Mouse (Mus musculus) left cerebral cortex, adult 6 months (tissue): Measurements from ENCODE around the gene Vmn1r226. TPM values are rescaled to one million over a fixed set of nuclear protein-coding genes. Genes with fewer than 3 reads are reported as not detected.

Experiments used
- long read RNA-seq, 2 experiments: library from polyadenylated mRNA; unstranded; transcript quantifications; one replicate each; pipeline ENCODE4 v2.0.0; 2019 to 2020
- polyA plus RNA-seq: library from polyadenylated mRNA; unstranded; fragments of <200 nt; fragmentation: Nextera tagmentation; gene quantifications from 2 replicates; pipeline ENCODE4 v1.2.3, GENCODE M21; 2021

Gene Vmn1r226
- polyA plus RNA-seq, result not detected in 2 replicates
- long read RNA-seq, experiment 1, result 0 reads
- long read RNA-seq, experiment 2, result 0 reads

DNA sequence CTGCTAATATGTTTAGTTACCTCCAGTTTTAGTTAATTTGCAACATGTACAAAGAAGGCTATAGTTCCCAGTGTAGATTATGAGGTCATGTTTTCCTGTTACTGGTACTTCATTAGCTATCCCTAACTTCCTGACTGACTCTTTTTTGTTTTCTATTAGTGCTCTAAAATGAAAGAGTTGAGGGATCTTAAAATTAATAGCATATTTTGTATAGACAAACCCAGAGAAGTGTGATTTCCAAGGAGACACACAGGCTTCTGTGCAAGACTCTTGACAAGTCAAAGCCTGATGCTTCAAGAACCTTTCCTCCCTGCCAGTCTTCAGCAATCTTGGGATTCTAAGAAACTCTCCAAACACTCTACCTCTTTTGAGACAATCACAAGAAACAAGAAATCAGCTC lies at the start of gene Vmn1r226:
Gene Vmn1r226 (plus strand): TSS at position 301 of the 400 bp plus-strand sequence.

GRCm38 (mm10) chr17:20729543-20729942 lies 46.9 kb downstream of the Vmn1r226 start, which contains the start of gene Vmn1r227:
Gene Vmn1r227 (plus strand): TSS chr17:20729843.

Other genes with a start within 250 kb of the Vmn1r226 start
- gene Vmn2r108, start 201.5 kb upstream of the Vmn1r226 start, polyA plus RNA-seq, result 0.01 TPM in 1 of 2 replicates, not detected in the other
- not detected in 2 replicates for gene Vmn1r225, start 184.7 kb upstream of the Vmn1r226 start, polyA plus RNA-seq
- not detected in 2 replicates for gene Vmn2r109, start 118.1 kb upstream of the Vmn1r226 start, polyA plus RNA-seq
- not detected in 2 replicates for gene Vmn2r110, start 86.4 kb upstream of the Vmn1r226 start, polyA plus RNA-seq
- gene Fpr-rs3, start 58.0 kb upstream of the Vmn1r226 start, polyA plus RNA-seq, result not detected in 2 replicates
- not detected in 2 replicates for gene Vmn1r227, start 47.0 kb downstream of the Vmn1r226 start, polyA plus RNA-seq
- not detected in 2 replicates for gene Vmn1r228, start 103.3 kb downstream of the Vmn1r226 start, polyA plus RNA-seq
- gene Vmn1r229, start 128.7 kb downstream of the Vmn1r226 start, polyA plus RNA-seq, result not detected in 2 replicates
- gene Vmn1r230, start 157.6 kb downstream of the Vmn1r226 start, polyA plus RNA-seq, result not detected in 2 replicates
- gene Vmn1r231, start 222.2 kb downstream of the Vmn1r226 start, polyA plus RNA-seq, result not detected in 2 replicates
- not detected in 2 replicates for gene Vmn1r232, start 236.9 kb downstream of the Vmn1r226 start, polyA plus RNA-seq